Mouse (Mus musculus) myocyte (in vitro differentiated cells): ENCODE measurements at regions not wholly inside any gene's neighbourhood (a gene's known extent, or its start where the extent isn't known, plus 50 kb on each side); places are given as distances from the start of the nearest gene placed in this dataset.

Experiments
- CEBPB ChIP-seq: IDR thresholded peaks from 2 replicates; pipeline ENCODE4 v1.6.1; 2011; ENCODE audit warnings: mild to moderate bottlenecking, moderate library complexity; ENCODE audit not compliant: poor library complexity, insufficient read depth, severe bottlenecking
- POLR2A ChIP-seq: IDR thresholded peaks from one replicate; pipeline ENCODE4 v1.6.1; 2011; ENCODE audit warnings: low read depth, mild to moderate bottlenecking, control low read depth, moderate library complexity; ENCODE audit not compliant: insufficient read length
- REST ChIP-seq: IDR thresholded peaks from one replicate; pipeline ENCODE4 v1.6.1; 2011; ENCODE audit warnings: mild to moderate bottlenecking, control low read depth, moderate library complexity; ENCODE audit not compliant: insufficient read depth, insufficient read length

DNA sequence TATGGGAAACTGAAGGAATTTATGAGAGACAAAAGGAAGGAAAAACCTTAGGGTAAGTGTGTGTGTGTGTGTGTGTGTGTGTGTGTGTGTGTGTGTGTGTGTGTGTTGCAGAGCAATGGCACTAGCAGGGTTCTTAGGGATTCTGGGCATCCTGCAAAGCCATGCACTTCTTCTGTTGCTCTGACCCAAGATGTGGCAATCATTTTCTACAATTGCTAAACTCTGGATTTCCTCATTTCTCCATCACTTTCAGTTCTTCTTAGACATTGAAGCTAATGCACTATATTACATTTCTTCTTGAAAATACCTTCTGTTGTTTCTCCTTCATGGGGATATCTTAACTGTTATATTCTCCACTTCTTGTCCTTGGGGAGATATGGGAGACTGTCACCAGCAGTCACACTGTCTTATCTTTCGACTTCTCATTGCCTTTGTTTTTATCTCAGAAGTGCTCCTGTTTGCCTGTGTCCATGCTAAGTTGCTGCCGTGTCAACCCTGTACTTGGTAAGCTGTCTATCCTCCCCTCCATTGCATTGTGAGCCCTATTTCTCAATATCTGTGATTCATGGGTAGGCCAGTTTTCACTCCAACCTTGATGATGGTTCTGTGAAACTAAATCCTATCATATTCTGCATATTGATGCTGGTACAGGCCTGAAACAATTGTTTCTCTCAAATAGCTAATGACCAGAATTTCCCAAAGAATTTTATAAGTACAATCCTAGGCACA, 742.4 kb downstream of the Gm826 start:
- TF ChIP-seq POLR2A = no peak
- no peak for TF ChIP-seq REST
- no peak for TF ChIP-seq CEBPB
